Mouse (Mus musculus) lung, postnatal 0 days (tissue): ENCODE data around the gene Gls2.

Experiments
- CTCF ChIP-seq: IDR thresholded peaks from 2 replicates; pipeline ENCODE4 v1.5.1; 2016; ENCODE audit warnings: antibody characterized with exemption, mild to moderate bottlenecking
- EP300 ChIP-seq: IDR thresholded peaks from 2 replicates; pipeline ENCODE4 v1.6.1; 2016; ENCODE audit warnings: antibody characterized with exemption, mild to moderate bottlenecking, control low read depth

- peak; percentile 49 for TF ChIP-seq CTCF
- no peak for TF ChIP-seq EP300
Observed at GRCm38 (mm10) chr10:128211390-128212108, 17.3 kb downstream of the Gls2 start, which contains the start of gene Spryd4.
